Mouse (Mus musculus) ES-Bruce4 (cell line): ENCODE data around the gene Ascc3.

Experiments
- CTCF ChIP-seq: IDR thresholded peaks from one replicate; pipeline ENCODE4 v1.8.1; 2011; ENCODE audit warnings: low read depth, low read length
- POLR2A ChIP-seq: IDR thresholded peaks from one replicate; pipeline ENCODE4 v1.8.1; 2011; ENCODE audit warnings: low read length; ENCODE audit not compliant: insufficient read depth

- TF ChIP-seq CTCF (no peak), POLR2A (no peak)
Measured at GRCm38 (mm10) chr10:50802380-50802779, 209.9 kb downstream of the Ascc3 start.
